Mouse (Mus musculus) neural tube, embryonic 11.5 days (tissue): ENCODE results near the gene Sfxn5. TPM values are rescaled to one million over a fixed set of nuclear protein-coding genes. Genes with fewer than 3 reads are reported as not detected.

Source experiments
- ATAC-seq: fragments of 200-750 bp; cut with Nextera tagmentation; 2 replicates; pipeline ENCODE4 v1.8.0; 2017; ENCODE audit warnings: moderate number of reproducible peaks, mild to moderate bottlenecking, moderate TSS enrichment, moderate library complexity; ENCODE audit not compliant: insufficient read depth, low FRiP score, low TSS enrichment
- DNase-seq: peaks from one replicate; pipeline ENCODE4 v3.0.0-alpha.2; 2015; ENCODE audit warnings: low spot score
- H3K27ac ChIP-seq: fragments of 300-500 bp; sonication (generic); 2 replicates; pipeline ENCODE4 v1.5.1; 2014; ENCODE audit warnings: low read depth, mild to moderate bottlenecking, low read length
- H3K27me3 ChIP-seq: fragments of 300-500 bp; sonication (generic); 2 replicates; pipeline ENCODE4 v1.6.1; 2014; ENCODE audit warnings: mild to moderate bottlenecking, low read length, mixed read lengths; ENCODE audit not compliant: control insufficient read depth, insufficient read depth
- H3K36me3 ChIP-seq: fragments of 300-500 bp; sonication (generic); 2 replicates; pipeline ENCODE4 v1.6.1; 2014; ENCODE audit warnings: mild to moderate bottlenecking, low read length, moderate library complexity, mixed read lengths; ENCODE audit not compliant: control insufficient read depth, insufficient read depth
- H3K4me1 ChIP-seq: fragments of 300-500 bp; sonication (generic); 2 replicates; pipeline ENCODE4 v1.6.1; 2014; ENCODE audit warnings: low read length, mixed read lengths; ENCODE audit not compliant: control insufficient read depth, insufficient read depth
- H3K4me2 ChIP-seq: fragments of 300-500 bp; sonication (generic); 2 replicates; pipeline ENCODE4 v1.6.1; 2014; ENCODE audit warnings: low read depth, mild to moderate bottlenecking, moderate library complexity
- H3K4me3 ChIP-seq: fragments of 300-500 bp; sonication (generic); 2 replicates; pipeline ENCODE4 v1.5.1; 2014; ENCODE audit warnings: low read depth, low read length
- H3K9ac ChIP-seq: fragments of 300-500 bp; sonication (generic); 2 replicates; pipeline ENCODE4 v1.6.1; 2014; ENCODE audit warnings: mild to moderate bottlenecking, low read length
- H3K9me3 ChIP-seq: fragments of 300-500 bp; sonication (generic); 2 replicates; pipeline ENCODE4 v1.6.1; 2016; ENCODE audit warnings: low read length; ENCODE audit not compliant: control insufficient read depth
- WGBS: fragments of 180-500 bp; shearing (Covaris S2); extraction: QIAGEN DNeasy Blood & Tissue Kit; methylation state at CpG from one replicate; pipeline ENCODE4 v1.1.7; 2014; 5-methylcytosine and 5-hydroxymethylcytosine counted together
- polyA plus RNA-seq: library from polyadenylated mRNA; unstranded; fragments of >200 nt; fragmentation: Nextera tagmentation; extraction: Ambion mirVana; gene quantifications from 2 replicates; pipeline ENCODE4 v1.2.1, GENCODE M21; 2014

Gene Sfxn5
- polyA plus RNA-seq, result 5.5 and 5.7 TPM in 2 replicates

DNA sequence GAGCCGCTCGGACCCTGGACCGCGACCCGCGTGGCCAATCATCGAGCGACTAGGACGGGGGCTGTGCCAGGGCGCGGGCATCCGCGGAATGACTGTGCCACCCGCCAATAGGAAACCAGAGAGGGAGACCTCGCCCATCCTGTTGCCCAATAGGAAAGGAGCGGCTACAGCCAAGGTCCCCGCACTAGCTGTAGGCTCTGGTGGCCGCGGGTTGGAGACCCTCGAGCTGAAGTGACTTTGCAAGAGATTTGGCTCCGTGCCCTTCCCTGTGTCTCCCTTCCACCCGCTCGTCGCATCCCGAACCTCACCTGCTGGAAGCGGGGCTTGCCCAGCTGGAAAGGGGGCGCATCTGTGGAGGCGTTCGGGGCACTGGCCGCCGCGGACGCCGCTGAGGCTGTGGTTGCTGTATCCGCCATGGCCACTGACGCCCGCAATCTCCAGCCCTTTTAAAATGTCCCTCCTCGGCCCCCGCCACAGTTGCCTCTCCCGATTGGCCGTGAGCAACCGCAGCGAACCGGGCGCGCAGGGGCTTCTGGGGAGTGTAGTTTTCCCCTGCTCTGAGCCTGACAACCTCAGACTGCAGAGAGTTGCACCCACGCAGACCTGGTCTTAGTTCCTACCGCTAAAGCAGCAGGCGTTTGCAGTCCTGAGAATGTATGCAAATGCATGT is at the start of gene Sfxn5:
Gene Sfxn5, minus strand, starts transcription at position 423 of the 670 bp plus-strand sequence.
- ATAC-seq, result peak; percentile 99
- Histone ChIP-seq H3K9ac (peak within 1 kb of the TSS; percentile 67), H3K4me1 (0 out of 2 replicates have a peak, but pooled peaks cover 4% of the 10 kb centered on the region), H3K27me3 (0 out of 2 replicates have a peak, but pooled peaks cover 3% of the 10 kb centered on the region), H3K4me2 (peak within 1 kb of the TSS; percentile 96), H3K9me3 (no peaks in the 10 kb centered on the region), H3K36me3 (no peaks in the 10 kb centered on the region), H3K4me3 (peak within 1 kb of the TSS; percentile 71), H3K27ac (peak within 1 kb of the TSS; percentile 79)
- 0% methylated on average over 49 of the region's 49 CpGs for WGBS
- DNase-seq, result peak; percentile 95

DNA sequence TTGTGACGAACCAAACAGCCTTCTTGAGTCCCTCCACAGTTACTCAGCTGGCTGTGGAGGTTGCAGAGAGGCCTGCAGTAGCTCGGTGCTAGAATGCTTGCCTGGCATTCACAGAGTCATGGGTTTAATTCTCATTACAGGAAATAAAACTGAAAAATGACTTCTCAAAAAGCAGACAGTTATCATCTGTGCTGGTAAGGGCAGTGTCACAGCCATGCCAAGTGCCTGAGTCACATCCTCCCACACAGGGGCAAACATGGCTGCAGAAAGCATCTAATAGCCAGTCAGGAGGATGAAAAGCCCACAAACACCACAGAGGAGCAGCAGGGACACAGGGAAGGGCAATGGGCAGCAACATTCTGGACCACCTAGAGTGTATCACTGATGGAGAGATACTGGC is 49.6 kb upstream of the Sfxn5 start:
- DNase-seq (no peak), ATAC-seq (no peak)
- Histone ChIP-seq H3K4me3 (no peak overlapping the region), H3K36me3 (no peaks in the 10 kb centered on the region), H3K27ac (no peak overlapping the region), H3K9me3 (no peaks in the 10 kb centered on the region), H3K4me1 (no peaks in the 10 kb centered on the region), H3K27me3 (no peaks in the 10 kb centered on the region), H3K4me2 (no peak overlapping the region), H3K9ac (no peak overlapping the region)
- 85% methylated on average over 2 of the region's 2 CpGs for WGBS

DNA sequence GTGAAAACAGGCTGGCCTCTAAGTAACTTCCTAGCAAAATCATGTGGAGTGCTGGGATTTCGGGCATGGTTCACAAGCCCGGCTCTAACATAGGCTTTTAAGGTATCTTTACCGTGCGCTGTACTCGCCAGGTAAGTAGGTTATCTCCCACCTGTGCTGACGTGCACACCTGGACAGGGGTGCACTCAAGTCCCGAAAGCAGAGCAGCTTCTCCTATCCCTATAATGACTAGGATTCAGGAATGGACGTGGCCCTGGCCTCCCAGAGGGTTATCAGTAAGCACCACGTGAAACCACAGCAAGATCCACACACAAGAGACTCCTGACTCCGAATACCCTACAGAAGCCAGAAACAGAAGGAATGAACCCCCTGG is 48.4 kb upstream of the Sfxn5 start:
- H3K9ac ChIP-seq, result no peak overlapping the region
- H3K27me3 ChIP-seq, result no peaks in the 10 kb centered on the region
- no peak overlapping the region for H3K27ac ChIP-seq
- H3K4me1 ChIP-seq, result no peaks in the 10 kb centered on the region
- H3K4me3 ChIP-seq, result no peak overlapping the region
- DNase-seq (no peak), ATAC-seq (no peak)
- no peaks in the 10 kb centered on the region for H3K9me3 ChIP-seq
- no peaks in the 10 kb centered on the region for H3K36me3 ChIP-seq
- no peak overlapping the region for H3K4me2 ChIP-seq
- WGBS, result 82% methylated on average over 10 of the region's 10 CpGs

DNA sequence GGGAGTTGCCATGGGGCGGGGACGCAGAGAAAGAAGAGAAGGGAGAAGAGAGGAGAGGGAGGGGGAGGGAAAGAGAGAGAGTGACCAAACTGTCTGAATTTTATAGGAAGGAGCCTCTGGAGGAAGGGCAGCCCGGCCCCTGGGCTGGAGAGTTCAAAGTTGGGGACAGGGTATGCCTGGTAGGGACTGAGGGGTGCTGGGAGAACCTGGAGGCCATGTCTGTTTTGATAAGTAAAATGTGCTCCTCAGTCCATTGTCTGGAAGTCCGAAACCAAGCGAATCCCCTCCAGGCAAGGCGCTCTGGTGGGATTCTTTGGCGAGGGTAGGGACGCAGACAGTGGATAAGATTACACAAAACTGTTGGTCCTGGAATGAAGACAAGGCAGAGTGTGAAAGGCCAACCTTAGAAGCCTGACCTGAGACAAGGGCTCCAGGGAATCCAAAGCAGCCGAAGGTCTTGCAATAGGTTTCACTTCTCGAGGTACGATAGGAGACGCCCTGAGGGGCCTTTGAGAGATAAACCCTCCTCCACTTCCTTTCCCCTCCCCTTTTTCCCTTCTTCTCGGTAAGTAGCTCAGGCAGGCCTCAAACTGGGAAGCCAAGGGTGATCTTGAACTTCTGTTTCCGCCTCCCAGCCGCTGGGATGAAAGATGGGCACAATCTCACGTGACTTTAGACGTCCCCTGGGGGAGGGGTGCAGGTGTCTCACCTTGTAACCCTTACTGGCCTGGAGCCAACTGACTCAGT is 47.9 kb upstream of the Sfxn5 start:
- peak; percentile 54 for ATAC-seq
- H3K4me3 ChIP-seq, result no peak overlapping the region

DNA sequence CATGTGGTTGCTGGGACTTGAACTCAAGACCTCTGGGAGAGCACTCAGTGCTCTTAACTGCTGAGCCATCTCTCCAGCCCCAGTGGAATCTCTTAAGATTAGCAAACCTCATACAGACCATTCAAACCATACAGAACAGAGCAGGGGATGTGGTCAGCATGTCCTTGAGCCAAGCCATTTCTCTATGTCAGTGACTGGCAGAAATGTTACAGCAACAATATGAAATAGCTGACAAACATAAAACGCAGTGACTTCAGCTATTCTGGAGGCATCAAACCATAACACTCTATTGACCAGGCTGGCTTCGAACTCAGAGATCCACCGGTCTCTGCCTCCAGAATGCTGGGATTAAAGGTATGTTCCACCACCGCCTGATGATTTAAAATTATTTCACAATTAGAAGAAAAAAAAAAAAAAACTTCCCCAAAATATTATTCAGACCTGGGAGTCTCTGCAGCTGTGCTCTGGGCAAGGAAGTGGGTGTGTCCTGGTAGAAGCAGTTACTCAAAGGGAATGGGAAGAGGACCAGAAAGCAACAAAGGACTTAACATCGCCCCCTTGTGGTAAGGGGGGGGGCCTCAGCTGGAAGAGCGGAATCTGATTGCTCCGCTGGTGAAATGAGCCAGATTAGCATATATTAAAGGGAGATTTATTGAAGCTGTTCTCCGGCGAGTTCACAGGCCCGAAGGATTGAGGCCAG is 47.1 kb upstream of the Sfxn5 start:
- H3K9ac ChIP-seq, result no peak overlapping the region
- ATAC-seq (peak; percentile 86), DNase-seq (peak; percentile 90)
- no peaks in the 10 kb centered on the region for H3K4me1 ChIP-seq
- H3K27me3 ChIP-seq, result no peaks in the 10 kb centered on the region
- H3K4me3 ChIP-seq, result no peak overlapping the region
- H3K4me2 ChIP-seq, result peak overlapping the region; percentile 33
- H3K27ac ChIP-seq, result no peak overlapping the region
- 27% methylated on average over 10 of the region's 10 CpGs for WGBS
- no peaks in the 10 kb centered on the region for H3K36me3 ChIP-seq
- no peaks in the 10 kb centered on the region for H3K9me3 ChIP-seq

More for the DNA sequence above, 47.9 kb upstream of the Sfxn5 start:
- Histone ChIP-seq H3K9me3 (no peaks in the 10 kb centered on the region), H3K4me1 (no peaks in the 10 kb centered on the region), H3K4me2 (peak overlapping the region; percentile 33), H3K27ac (no peak overlapping the region), H3K9ac (no peak overlapping the region), H3K36me3 (no peaks in the 10 kb centered on the region), H3K27me3 (no peaks in the 10 kb centered on the region)
- no peak for DNase-seq
- WGBS, result 24% methylated on average over 17 of the region's 17 CpGs

DNA sequence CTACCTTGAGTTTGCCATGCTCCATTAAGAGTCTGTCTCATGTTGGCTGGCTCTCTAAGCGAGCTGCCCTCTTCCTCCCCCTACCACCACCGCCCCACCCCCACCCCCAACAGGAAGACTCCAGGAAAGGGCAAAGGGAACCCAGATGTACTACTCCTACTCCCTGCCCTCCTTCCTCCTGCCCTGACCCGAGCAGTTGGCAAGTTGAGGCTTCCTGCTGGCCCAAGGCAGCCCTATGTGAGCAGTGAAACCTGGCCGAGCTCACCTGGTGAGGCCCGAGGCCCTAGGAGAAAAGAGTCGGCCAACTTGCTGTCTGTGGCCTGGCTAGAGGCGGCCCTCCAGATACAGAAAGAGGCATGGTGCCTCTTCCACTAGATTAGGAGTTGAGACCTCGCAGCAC is 45.4 kb upstream of the Sfxn5 start:
- ATAC-seq (no peak), DNase-seq (no peak)
- Histone ChIP-seq H3K27me3 (no peaks in the 10 kb centered on the region), H3K9me3 (no peaks in the 10 kb centered on the region), H3K4me3 (no peak overlapping the region), H3K36me3 (no peaks in the 10 kb centered on the region), H3K4me1 (no peaks in the 10 kb centered on the region), H3K4me2 (no peak overlapping the region), H3K27ac (no peak overlapping the region), H3K9ac (no peak overlapping the region)
- 57% methylated on average over 8 of the region's 8 CpGs for WGBS

DNA sequence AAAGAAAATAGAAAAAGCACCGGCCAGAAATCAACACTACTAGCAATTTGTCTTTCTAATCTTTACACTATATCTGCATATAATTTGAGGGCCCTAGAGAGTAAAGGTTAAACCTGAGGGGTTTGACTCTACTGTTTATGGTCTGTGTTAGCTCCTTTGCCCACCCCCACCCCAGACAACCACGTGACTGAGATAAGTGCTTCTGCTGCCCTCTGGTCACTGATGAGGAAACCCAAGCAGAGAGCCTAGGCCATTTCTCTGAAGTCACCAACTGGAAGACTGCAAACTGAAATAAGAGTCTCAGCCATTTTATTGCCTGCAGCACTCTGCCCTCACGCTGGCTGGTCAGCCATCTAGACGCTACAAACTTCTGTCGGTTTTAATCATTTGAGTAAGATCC is 44.7 kb upstream of the Sfxn5 start:
- ATAC-seq, result no peak
- 0 out of 2 replicates have a peak, but pooled peaks cover 2% of the 10 kb centered on the region for H3K27me3 ChIP-seq

DNA sequence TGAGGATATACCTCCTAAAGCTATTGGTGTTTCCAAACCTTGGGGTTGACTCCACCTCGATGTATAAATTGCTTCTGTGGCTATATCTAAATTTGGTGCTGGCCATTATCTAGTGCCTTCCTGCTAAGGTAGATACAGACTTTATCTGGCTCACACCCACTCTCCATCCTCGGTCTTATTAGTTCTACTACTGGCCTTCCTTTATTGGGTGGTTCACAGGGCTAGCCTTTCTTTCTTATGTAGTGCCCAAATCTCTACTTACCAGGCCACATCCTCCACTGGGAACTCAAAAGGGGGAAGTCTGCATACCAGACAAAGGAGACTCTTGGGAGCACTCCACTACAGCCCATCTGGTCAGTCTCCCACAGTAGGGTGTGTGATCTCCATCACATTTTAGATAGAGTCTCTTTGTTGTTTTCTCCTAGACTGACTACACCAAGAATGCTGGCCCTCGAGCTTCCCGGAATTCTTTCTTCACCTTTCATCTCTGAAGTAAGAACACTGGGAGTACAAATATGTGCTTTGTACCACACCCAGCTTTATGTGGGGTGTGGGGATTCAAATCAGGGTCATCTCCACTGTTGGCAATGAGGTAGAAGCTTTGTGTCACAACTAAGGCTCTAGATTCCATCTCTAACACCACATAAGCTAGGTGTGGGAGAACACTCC is 44.0 kb upstream of the Sfxn5 start:
- Histone ChIP-seq H3K27me3 (0 out of 2 replicates have a peak, but pooled peaks cover 2% of the 10 kb centered on the region), H3K4me1 (no peaks in the 10 kb centered on the region), H3K27ac (no peak overlapping the region), H3K4me2 (no peak overlapping the region), H3K9me3 (no peaks in the 10 kb centered on the region), H3K9ac (no peak overlapping the region), H3K36me3 (no peaks in the 10 kb centered on the region), H3K4me3 (no peak overlapping the region)
- no peak for DNase-seq
- 69% methylated on average over 4 of the region's 4 CpGs for WGBS
- ATAC-seq, result no peak

More for the DNA sequence above, 44.7 kb upstream of the Sfxn5 start:
- Histone ChIP-seq H3K36me3 (no peaks in the 10 kb centered on the region), H3K9ac (no peak overlapping the region), H3K4me1 (no peaks in the 10 kb centered on the region), H3K27ac (no peak overlapping the region), H3K4me3 (no peak overlapping the region), H3K9me3 (no peaks in the 10 kb centered on the region), H3K4me2 (no peak overlapping the region)
- no peak for DNase-seq
- 48% methylated on average over 5 of the region's 5 CpGs for WGBS
